Comparison of ENCODE assay signal across 8 mouse cellular contexts in genomic region chr2:61807151-61807550, GRCm38 (mm10). TPM values are rescaled to one million over a fixed set of nuclear protein-coding genes. Genes with fewer than 3 reads are reported as not detected.
DNase-seq lines count a peak whose midpoint lies in the region; ATAC-seq and TF ChIP-seq lines count a peak whose summit lies in the region.

No protein-coding gene starts in this region.

- H3K4me2 ChIP-seq in hindbrain, embryonic 16.5 days (ENCODE audit: low read length) = no peak overlapping the region
- peak overlapping the region; percentile 22 for H3K4me2 ChIP-seq in midbrain, embryonic 13.5 days (replicated peaks)

- H3K27me3 ChIP-seq in hindbrain, embryonic 16.5 days (replicated peaks; ENCODE audit: control insufficient read depth, insufficient read depth, low read length) = peaks cover 50% of the 10 kb centered on the region
- H3K27me3 ChIP-seq in midbrain, embryonic 13.5 days = peaks cover 98% of the 10 kb centered on the region

- H3K9me3 ChIP-seq in hindbrain, embryonic 16.5 days (ENCODE audit: control insufficient read depth, low read length) = no peaks in the 10 kb centered on the region
- no peaks in the 10 kb centered on the region for H3K9me3 ChIP-seq in midbrain, embryonic 13.5 days

- no peaks in the 10 kb centered on the region for H3K36me3 ChIP-seq in hindbrain, embryonic 16.5 days (ENCODE audit: control insufficient read depth, insufficient read depth, low read length)
- H3K36me3 ChIP-seq in midbrain, embryonic 13.5 days = no peaks in the 10 kb centered on the region

- 2% methylated on average over 21 of the region's 22 CpGs for WGBS in hindbrain, embryonic 16.5 days
- WGBS in midbrain, embryonic 13.5 days = 0% methylated on average over 22 of the region's 22 CpGs

- DNase-seq in layer of hippocampus, adult 2 months (ENCODE audit: low spot score in 2 of 2) = peak in 1 of 2 experiments; percentile 25
- no peak for DNase-seq in layer of hippocampus, adult 9-11 months
- DNase-seq in ES-CJ7 (ENCODE audit: low read depth, low spot score) = peak; percentile 24
- peak; percentile 71 for DNase-seq in embryo, embryonic 11 days
- DNase-seq in adrenal gland, postnatal 4 days (ENCODE audit: low spot score in 2 of 2) = no peak
- DNase-seq in Muller cell, postnatal 12 days (ENCODE audit: inconsistent ontology term) = no peak

- peak; percentile 44 for ATAC-seq in hindbrain, embryonic 16.5 days
- ATAC-seq in midbrain, embryonic 13.5 days = peak; percentile 35

- peak overlapping the region; percentile 59 for H3K4me3 ChIP-seq in layer of hippocampus, adult 2 months
- no peak overlapping the region; the same call in 1 of the 2 replicates for H3K4me3 ChIP-seq in hindbrain, embryonic 16.5 days (ENCODE audit: low read length)
- peak overlapping the region; percentile 1; the same call in 1 of the 2 replicates for H3K4me3 ChIP-seq in midbrain, embryonic 13.5 days (replicated peaks)

- no peak overlapping the region for H3K9ac ChIP-seq in hindbrain, embryonic 16.5 days (ENCODE audit: low read depth, low read length)
- 0 out of 2 replicates have a peak overlapping the region, but pooled peaks have one; percentile 15 for H3K9ac ChIP-seq in midbrain, embryonic 13.5 days (replicated peaks)

- H3K4me1 ChIP-seq in hindbrain, embryonic 16.5 days (ENCODE audit: control insufficient read depth, insufficient read depth, low read depth, low read length) = peaks cover 16% of the 10 kb centered on the region
- peaks cover 38% of the 10 kb centered on the region for H3K4me1 ChIP-seq in midbrain, embryonic 13.5 days (replicated peaks)

- H3K27ac ChIP-seq in layer of hippocampus, adult 2 months = peak overlapping the region; percentile 88
- no peak overlapping the region for H3K27ac ChIP-seq in hindbrain, embryonic 16.5 days (ENCODE audit: low read depth, low read length)
- H3K27ac ChIP-seq in midbrain, embryonic 13.5 days = no peak overlapping the region

- TF ChIP-seq CTCF in layer of hippocampus, adult 2 months (conservative IDR thresholded peaks at IDR 0.05) = no peak

RNA-seq across cellular contexts. Expression of gene Tbr1, which starts 4.4 kb away (rescaled TPM):
- total RNA-seq in layer of hippocampus, adult 2 months (2021) = 10 to 100 TPM; 41.1 to 45.3 TPM
- 0.45 and 1.4 TPM in 2 replicates for polyA plus RNA-seq in hindbrain, embryonic 16.5 days (2015; fragmentation: Nextera tagmentation; extraction: Ambion mirVana)
- 1.2 and 3.9 TPM in 2 replicates for polyA plus RNA-seq in midbrain, embryonic 13.5 days (2015; fragmentation: Nextera tagmentation; extraction: Ambion mirVana)
- under 1 TPM; 0.31 to 0.48 TPM for total RNA-seq in adrenal gland, postnatal 4 days (2021)

Comparison
In these comparisons a context has a peak if more than half of its experiments do, and no peak if none do; other contexts are left out.
1. DNase-seq: peak in ES-CJ7 (single experiment) and embryo, embryonic 11 days (single experiment); none in layer of hippocampus, adult 9-11 months (single experiment), adrenal gland, postnatal 4 days (0 of 2) and Muller cell, postnatal 12 days (single experiment).
2. RNA of gene Tbr1, which starts 4.4 kb away (total RNA-seq): 41.1 to 45.3 TPM in layer of hippocampus, adult 2 months; 0.31 to 0.48 TPM in adrenal gland, postnatal 4 days; every median in the first group is over 10 times any median in the second.